Mouse (Mus musculus) spleen, adult 2 months (tissue): ENCODE results near the gene Gm21958. TPM values are rescaled to one million over a fixed set of nuclear protein-coding genes. Genes with fewer than 3 reads are reported as not detected.

Experiments used
- DNase-seq, 2 experiments: peaks; one replicate each; pipeline versions ENCODE4 v3.0.0 to v3.0.0-alpha.2; 2012 to 2021; ENCODE audit warnings: low spot score in 2 of 2, low read depth in 1 of 2
- H3K27ac ChIP-seq: fragments of 200-500 bp; 2 replicates; pipeline ENCODE4 v1.5.1; 2012; ENCODE audit warnings: low read length, inconsistent platforms; ENCODE audit not compliant: insufficient read depth
- H3K27me3 ChIP-seq: fragments of 200-500 bp; 2 replicates; pipeline ENCODE4 v1.6.1; 2012; ENCODE audit warnings: mild to moderate bottlenecking, moderate library complexity, low read length, inconsistent platforms; ENCODE audit not compliant: control insufficient read depth, insufficient read depth
- H3K36me3 ChIP-seq: fragments of 200-500 bp; 2 replicates; pipeline ENCODE4 v1.6.1; 2012; ENCODE audit warnings: mild to moderate bottlenecking, low read length, inconsistent platforms; ENCODE audit not compliant: control insufficient read depth, insufficient read depth
- H3K4me1 ChIP-seq: fragments of 200-500 bp; 2 replicates; pipeline ENCODE4 v1.6.1; 2011; ENCODE audit warnings: inconsistent platforms; ENCODE audit not compliant: control insufficient read depth, insufficient read depth, insufficient read length
- H3K4me3 ChIP-seq: fragments of 200-500 bp; 2 replicates; pipeline ENCODE4 v1.5.1; 2011; ENCODE audit warnings: mild to moderate bottlenecking, inconsistent platforms; ENCODE audit not compliant: insufficient read depth, insufficient read length; ENCODE audit errors: extremely low read depth
- CTCF ChIP-seq: fragments of 200-500 bp; IDR thresholded peaks from 2 replicates; pipeline ENCODE4 v1.5.1; 2011; ENCODE audit warnings: mild to moderate bottlenecking, inconsistent platforms; ENCODE audit not compliant: insufficient read depth, insufficient read length, insufficient replicate concordance; ENCODE audit errors: extremely low read depth
- POLR2A ChIP-seq: fragments of 200-500 bp; IDR thresholded peaks from 2 replicates; pipeline ENCODE4 v1.6.1; 2011; ENCODE audit warnings: low read depth, low read length, inconsistent platforms
- WGBS: fragments of 180-500 bp; shearing (Covaris S2); methylation state at CpG from one replicate; pipeline ENCODE4 v1.1.7; 2018; 5-methylcytosine and 5-hydroxymethylcytosine counted together
- polyA plus RNA-seq: library from polyadenylated mRNA; depleted of rRNA; stranded (reverse); fragments of >200 nt; gene quantifications from 2 replicates; pipeline ENCODE4 v1.2.3, GENCODE M21; 2012

Gene Gm21958
- polyA plus RNA-seq, 1 experiment, result not detected

- peak; percentile 75 to 88 for DNase-seq
- H3K4me1 ChIP-seq, result no peaks in the 10 kb centered on the region; the same call in 1 of the 2 replicates
- no peaks in the 10 kb centered on the region for H3K27me3 ChIP-seq
- H3K36me3 ChIP-seq, result peaks cover 13% of the 10 kb centered on the region
- peak overlapping the region; percentile 88 for H3K4me3 ChIP-seq
- WGBS, result under 1% methylated on average over 83 of the region's 84 CpGs
- no peak for TF ChIP-seq CTCF
- TF ChIP-seq POLR2A, result peak; percentile 71
- H3K27ac ChIP-seq, result peak overlapping the region; percentile 98
Observed at GRCm38 (mm10) chr3:54734411-54735246, 20.5 kb upstream of the Gm21958 start.

GRCm38 (mm10) chr3:54732371-54732770 lies 18.2 kb upstream of the Gm21958 start:
- H3K27me3 ChIP-seq, result no peaks in the 10 kb centered on the region
- WGBS, result 90% methylated on average over 4 of the region's 4 CpGs
- peaks cover 20% of the 10 kb centered on the region for H3K36me3 ChIP-seq
- no peaks in the 10 kb centered on the region; the same call in 1 of the 2 replicates for H3K4me1 ChIP-seq
- no peak overlapping the region for H3K4me3 ChIP-seq
- no peak for DNase-seq
- TF ChIP-seq POLR2A, result no peak
- TF ChIP-seq CTCF, result no peak
- no peak overlapping the region for H3K27ac ChIP-seq

DNA sequence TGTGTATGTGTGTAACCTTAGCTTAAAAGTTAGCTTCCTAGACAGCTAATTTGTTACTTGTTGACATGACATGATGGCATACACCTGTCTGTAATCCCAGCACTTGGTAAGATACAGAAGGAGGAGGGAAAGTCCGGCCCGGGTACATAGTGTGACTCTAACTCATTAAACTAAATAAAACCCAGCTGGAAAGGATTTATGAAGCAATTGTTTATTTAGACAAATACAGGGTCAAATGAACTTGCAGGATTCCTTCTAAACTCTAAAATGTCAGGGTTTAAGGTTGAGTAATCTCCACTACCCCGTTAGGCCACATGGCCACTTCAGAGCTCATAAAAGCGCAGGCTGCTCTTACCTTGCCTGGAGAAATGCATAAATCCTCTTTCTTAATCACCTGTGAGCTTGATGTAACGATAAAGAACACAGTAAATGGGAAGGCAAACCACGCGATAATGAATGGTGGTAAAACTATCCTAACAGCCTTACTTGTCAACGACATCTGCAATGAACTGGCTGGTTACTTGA lies 17.5 kb upstream of the Gm21958 start:
- peaks cover 24% of the 10 kb centered on the region for H3K36me3 ChIP-seq

GRCm38 (mm10) chr3:54728100-54728499 lies 13.9 kb upstream of the Gm21958 start:
- Histone ChIP-seq H3K4me3 (no peak overlapping the region), H3K36me3 (peaks cover 25% of the 10 kb centered on the region), H3K27ac (no peak overlapping the region), H3K27me3 (no peaks in the 10 kb centered on the region), H3K4me1 (peaks cover 4% of the 10 kb centered on the region; the same call in 1 of the 2 replicates)
- TF ChIP-seq CTCF (no peak), POLR2A (no peak)
- DNase-seq, result no peak
- 90% methylated on average over 6 of the region's 6 CpGs for WGBS

More for the DNA sequence above, 17.5 kb upstream of the Gm21958 start:
- 93% methylated on average over 8 of the region's 8 CpGs for WGBS
- TF ChIP-seq CTCF (no peak), POLR2A (no peak)
- no peaks in the 10 kb centered on the region for H3K27me3 ChIP-seq
- H3K4me3 ChIP-seq, result no peak overlapping the region
- no peaks in the 10 kb centered on the region; the same call in 1 of the 2 replicates for H3K4me1 ChIP-seq
- DNase-seq, result no peak
- H3K27ac ChIP-seq, result no peak overlapping the region

GRCm38 (mm10) chr3:54727588-54727987 lies 13.4 kb upstream of the Gm21958 start:
- Histone ChIP-seq H3K4me1 (peaks cover 4% of the 10 kb centered on the region; the same call in 1 of the 2 replicates), H3K27me3 (no peaks in the 10 kb centered on the region), H3K4me3 (no peak overlapping the region), H3K36me3 (peaks cover 22% of the 10 kb centered on the region), H3K27ac (no peak overlapping the region)
- 94% methylated on average over 2 of the region's 2 CpGs for WGBS
- TF ChIP-seq POLR2A, result no peak
- TF ChIP-seq CTCF, result no peak
- DNase-seq, result no peak

- Histone ChIP-seq H3K27ac (no peak overlapping the region), H3K4me3 (no peak overlapping the region), H3K4me1 (peaks cover 4% of the 10 kb centered on the region; the same call in 1 of the 2 replicates), H3K27me3 (no peaks in the 10 kb centered on the region), H3K36me3 (peaks cover 27% of the 10 kb centered on the region)
- no peak for DNase-seq
- WGBS, result 91% methylated on average over 2 of the region's 2 CpGs
- TF ChIP-seq CTCF (no peak), POLR2A (no peak)
Observed at GRCm38 (mm10) chr3:54725344-54725743, 11.2 kb upstream of the Gm21958 start.
